Mouse (Mus musculus) cerebellum, adult 9-11 months (tissue): ENCODE measurements around the gene Tceal5.
A peak's percentile ranks its signal among the peaks of the same experiment; 100 is the strongest.

ENCODE experiments used
- DNase-seq: peaks from one replicate; pipeline ENCODE4 v3.0.0; 2022

The Tceal5 gene

DNA sequence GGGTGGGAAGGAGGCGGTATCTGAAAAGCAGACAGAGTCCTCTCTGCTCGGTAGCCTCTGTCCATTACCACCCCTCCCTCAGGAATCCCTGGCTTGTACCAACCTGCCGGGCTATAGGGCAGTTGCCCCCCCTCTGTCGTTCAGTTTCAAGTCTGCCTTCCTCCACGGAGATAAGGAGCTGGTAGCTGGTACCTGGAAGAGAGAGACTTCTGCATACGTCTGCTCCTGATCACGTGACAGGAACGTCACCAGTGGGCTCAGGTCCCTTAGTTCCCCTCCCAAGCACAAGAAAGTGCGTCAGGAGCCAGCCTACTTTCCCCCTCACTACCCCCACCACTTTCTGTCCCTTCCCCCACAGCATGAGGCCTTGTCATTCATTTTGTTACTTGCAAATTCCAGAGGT is at the start of gene Tceal5:
Tceal5 (minus strand) TSS at position 213 of the 403 bp plus-strand sequence.
- peak; percentile 81 for DNase-seq

DNA sequence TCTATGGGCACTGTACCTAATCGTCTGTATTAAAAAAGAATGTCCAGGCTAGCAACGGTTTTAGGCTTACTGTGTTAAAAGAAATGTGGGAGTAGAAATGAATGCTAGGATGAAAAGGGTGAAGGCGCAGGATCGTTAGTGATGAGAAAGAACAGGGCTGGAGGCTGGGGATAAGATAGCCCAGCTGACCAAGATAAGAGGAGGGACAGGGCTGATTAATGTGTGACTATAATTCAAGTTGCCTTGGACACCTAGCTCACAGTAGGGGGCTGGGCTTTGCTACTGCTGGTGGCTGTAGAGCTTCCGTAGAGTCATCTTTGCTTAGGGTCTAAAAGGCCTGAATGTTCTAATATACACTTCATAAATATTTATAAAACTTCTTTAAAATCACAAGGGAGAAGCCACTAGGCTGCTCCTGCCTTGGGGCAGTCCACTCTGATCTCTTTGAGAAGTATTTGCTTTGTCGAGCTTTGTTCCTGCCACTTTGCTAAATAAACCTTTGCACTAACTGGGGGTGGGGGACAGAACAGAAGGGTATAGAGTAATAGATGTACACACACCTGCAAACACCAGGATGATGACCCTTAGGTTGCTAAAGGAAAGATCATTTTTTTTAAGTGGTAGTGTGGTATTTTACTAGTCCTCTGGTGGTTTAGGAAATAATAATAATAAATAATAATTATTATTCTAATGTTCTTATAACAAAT is 48.5 kb upstream of the Tceal5 start:
- no peak for DNase-seq

GRCm38 (mm10) chrX:136249671-136250070 is 46.0 kb upstream of the Tceal5 start:
- no peak for DNase-seq

- DNase-seq = no peak
Measured at GRCm38 (mm10) chrX:136248811-136249210, 45.1 kb upstream of the Tceal5 start.

- DNase-seq = peak; percentile 38
Measured at GRCm38 (mm10) chrX:136245521-136246071, 41.9 kb upstream of the Tceal5 start.

DNA sequence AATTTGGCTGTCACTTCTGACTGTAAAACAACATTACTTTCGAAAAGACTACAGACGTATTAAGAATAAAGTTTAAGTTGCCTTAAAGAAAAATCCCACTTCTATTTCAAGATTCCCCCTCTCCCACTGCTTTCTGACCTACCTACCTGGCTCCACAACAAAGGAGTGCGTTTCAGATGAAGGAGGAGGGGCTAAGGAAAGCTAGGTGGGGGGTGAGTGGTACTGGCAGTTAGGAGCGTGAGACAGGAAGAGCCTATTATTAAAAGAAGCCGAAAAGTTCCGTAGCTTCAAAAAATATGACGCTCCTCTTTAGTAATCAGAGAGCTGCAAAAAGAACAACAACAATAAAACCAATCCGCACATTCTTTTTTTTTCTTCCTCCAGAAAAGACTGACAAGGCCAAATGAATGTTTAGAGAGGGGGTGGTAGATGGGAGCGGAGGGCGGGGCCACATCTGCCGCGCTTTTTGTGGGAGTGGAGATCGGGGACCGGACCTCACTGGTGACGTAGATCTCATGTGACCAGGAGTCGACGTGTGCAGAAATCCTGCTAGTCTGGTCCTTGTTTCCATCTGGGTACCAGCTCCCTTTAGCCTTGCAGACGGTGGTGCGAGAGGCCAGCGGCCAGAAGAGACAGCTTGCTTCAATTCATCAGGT is 41.0 kb upstream of the Tceal5 start, which contains the start of gene Tceal9:
Tceal9 (plus strand) TSS at position 506 of the 656 bp plus-strand sequence.
- peak; percentile 80 for DNase-seq

DNA sequence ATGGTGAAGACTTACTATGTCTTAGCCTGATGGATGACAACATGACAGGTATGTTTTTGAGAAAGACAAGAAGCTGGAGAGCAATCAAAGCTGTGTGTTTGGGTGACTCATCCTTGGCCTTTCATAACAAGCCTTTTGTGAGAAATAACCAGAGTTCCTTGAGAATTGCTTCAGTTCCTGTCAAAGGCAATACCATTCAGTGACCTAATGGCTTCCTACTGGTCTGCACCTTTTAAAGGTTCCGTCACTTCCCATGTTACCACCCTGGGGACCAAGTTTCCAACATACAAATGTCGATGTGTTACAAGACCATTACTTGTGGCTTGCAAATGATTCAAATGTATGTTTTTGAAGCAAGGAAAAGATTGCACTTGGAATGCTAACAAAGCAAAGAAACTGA is 39.5 kb upstream of the Tceal5 start:
- no peak for DNase-seq

DNA sequence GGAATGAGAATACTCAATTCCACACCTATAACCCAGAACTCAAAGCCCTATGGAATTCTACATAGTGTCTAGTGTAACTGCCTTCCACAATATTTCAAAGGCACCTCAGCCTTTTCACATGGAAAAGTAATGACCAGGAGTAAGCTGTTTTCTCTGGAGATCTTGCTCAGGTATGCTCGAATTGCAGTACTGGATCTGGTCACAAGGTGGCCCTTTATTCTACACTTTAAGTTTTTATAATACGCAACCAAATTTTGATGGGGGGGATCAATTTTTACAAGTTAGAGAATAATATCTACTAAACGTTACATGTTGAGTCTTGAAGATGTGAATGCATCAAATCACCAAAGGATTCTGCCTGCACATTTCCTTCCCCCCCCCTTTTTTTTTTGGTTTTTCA is 34.4 kb upstream of the Tceal5 start:
- peak; percentile 12 for DNase-seq

DNA sequence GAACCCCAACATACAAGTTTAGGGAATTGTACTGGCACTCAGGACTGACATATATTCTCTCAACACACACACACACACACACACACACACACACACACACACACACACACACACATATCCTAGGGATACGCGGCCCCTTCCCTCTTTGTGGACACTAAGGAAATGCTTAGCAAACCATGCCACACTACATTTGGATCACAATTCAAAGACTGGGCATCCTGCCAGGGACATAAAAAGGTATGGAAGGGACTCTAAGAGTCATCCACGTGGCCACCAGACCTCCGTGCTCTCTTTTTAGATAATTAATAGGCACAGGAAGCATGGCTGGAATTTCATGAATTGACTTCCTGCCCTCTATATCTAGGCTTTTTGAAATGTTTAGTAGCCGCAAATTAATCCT is 24.1 kb upstream of the Tceal5 start:
- no peak for DNase-seq

- no peak for DNase-seq
Measured at GRCm38 (mm10) chrX:136223714-136224113, 20.0 kb upstream of the Tceal5 start.

DNA sequence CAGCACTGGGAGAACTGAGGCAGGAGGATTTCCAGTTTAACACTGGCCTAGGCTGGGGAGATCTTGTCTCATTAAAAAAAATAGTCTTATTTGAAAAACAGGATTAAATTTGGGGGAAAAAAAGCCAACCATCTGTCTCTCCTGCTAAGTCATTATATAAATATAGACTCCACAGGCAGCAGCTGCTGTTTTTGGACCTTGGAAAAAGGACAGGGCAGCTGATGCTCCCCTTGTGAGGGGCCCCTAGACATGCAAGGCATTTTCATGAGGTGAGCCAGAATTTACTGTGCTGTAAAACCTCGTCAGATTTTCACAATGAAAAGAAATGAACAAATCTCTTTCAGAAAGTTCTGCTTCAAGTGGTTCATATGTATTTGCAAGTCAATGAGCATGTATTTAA is 12.6 kb upstream of the Tceal5 start:
- no peak for DNase-seq

- peak; percentile 30 for DNase-seq
Measured at GRCm38 (mm10) chrX:136214729-136215677, 11.3 kb upstream of the Tceal5 start, which contains the start of the genes Tceal7 and Bex1. Gene Tceal7, plus strand, starts transcription at chrX:136214779. Gene Bex1, minus strand, starts transcription at chrX:136215513.

GRCm38 (mm10) chrX:136213396-136213795 is 9.7 kb upstream of the Tceal5 start:
- no peak for DNase-seq

GRCm38 (mm10) chrX:136204406-136204805 is 730 bp upstream of the Tceal5 start:
- no peak for DNase-seq

GRCm38 (mm10) chrX:136203257-136203656 is 419 bp downstream of the Tceal5 start:
- no peak for DNase-seq

DNA sequence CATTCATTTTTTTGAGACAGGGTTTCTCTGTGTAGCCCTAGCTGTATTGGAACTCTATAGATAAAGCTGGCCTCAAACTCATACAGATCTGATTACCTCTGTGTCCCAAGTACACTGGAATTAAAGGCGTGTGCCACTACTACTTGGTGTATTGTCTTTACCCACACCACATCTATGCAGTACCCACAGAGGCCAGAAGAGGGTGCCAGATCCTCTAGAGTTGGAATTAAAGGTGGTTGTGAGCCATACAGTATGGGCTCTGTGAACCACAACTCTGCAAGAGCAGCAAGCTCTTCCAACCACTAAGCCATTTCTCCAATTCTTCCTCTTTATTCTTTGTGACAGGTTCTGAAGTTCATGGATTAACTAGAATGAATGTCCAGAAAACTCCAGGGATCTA is 6.8 kb downstream of the Tceal5 start:
- DNase-seq = no peak

GRCm38 (mm10) chrX:136195193-136195944 is 8.3 kb downstream of the Tceal5 start:
- no peak for DNase-seq

DNA sequence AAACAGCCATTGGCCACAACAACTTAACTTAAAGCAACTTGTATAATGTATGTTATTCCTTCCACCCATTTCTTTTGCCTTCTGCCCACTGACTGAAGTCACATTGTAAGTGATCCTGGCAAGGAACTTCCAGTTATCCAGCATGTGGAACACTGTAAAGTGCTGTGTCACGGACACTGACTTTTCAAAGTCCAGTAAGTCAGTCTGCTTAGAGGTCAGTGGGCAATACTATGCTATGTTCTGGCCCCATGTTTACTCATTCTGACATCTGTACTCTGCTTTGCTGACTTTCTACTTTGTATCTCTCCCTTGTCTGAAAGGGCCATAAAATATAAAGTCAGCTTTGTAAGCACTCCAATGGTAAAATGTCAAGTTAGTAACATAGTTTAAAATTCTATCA is 20.6 kb downstream of the Tceal5 start:
- no peak for DNase-seq

GRCm38 (mm10) chrX:136180897-136181553 is 22.7 kb downstream of the Tceal5 start:
- DNase-seq = no peak

GRCm38 (mm10) chrX:136172786-136173185 is 30.9 kb downstream of the Tceal5 start:
- DNase-seq = peak; percentile 5

GRCm38 (mm10) chrX:136172118-136172551 is 31.5 kb downstream of the Tceal5 start, which contains the start of gene Tceal8:
Gene Tceal8, minus strand, starts transcription at chrX:136172342.
- peak; percentile 87 for DNase-seq
